Mouse (Mus musculus) ES-E14 (cell line): Measurements from ENCODE around the gene Ubp1. TPM values are rescaled to one million over a fixed set of nuclear protein-coding genes. Genes with fewer than 3 reads are reported as not detected.
A peak's percentile ranks its signal among the peaks of the same experiment; 100 is the strongest.

Experiments used
- DNase-seq: peaks from one replicate; pipeline ENCODE4 v3.0.0-alpha.2; 2013; ENCODE audit warnings: low read depth, low spot score
- H3K27ac ChIP-seq: 2 replicates; pipeline ENCODE4 v1.5.1; 2012; ENCODE audit warnings: low read depth, mild to moderate bottlenecking, low read length, moderate library complexity, mixed read lengths; ENCODE audit not compliant: poor library complexity, insufficient read depth, severe bottlenecking
- H3K36me3 ChIP-seq: 2 replicates; pipeline ENCODE4 v1.6.1; 2012; ENCODE audit warnings: mild to moderate bottlenecking, low read length, moderate library complexity, mixed read lengths; ENCODE audit not compliant: control insufficient read depth, poor library complexity, insufficient read depth, severe bottlenecking
- H3K4me1 ChIP-seq, 2 experiments: fragments of 150-350 bp in 1 of 2; sonication (generic) in 1 of 2; 2 replicates each; pipeline ENCODE4 v1.6.1; 2012; ENCODE audit warnings: low read length in 2 of 2, mild to moderate bottlenecking in 1 of 2, mixed read lengths in 1 of 2; ENCODE audit not compliant: control insufficient read depth in 2 of 2, insufficient read depth in 2 of 2, poor library complexity in 1 of 2
- H3K4me3 ChIP-seq, 2 experiments: fragments of 150-350 bp in 1 of 2; sonication (generic) in 1 of 2; 2 replicates each; pipeline ENCODE4 v1.5.1; 2012; ENCODE audit warnings: low read length in 2 of 2, low read depth in 1 of 2, mild to moderate bottlenecking in 1 of 2, mixed read lengths in 1 of 2; ENCODE audit not compliant: insufficient read depth in 1 of 2, poor library complexity in 1 of 2, severe bottlenecking in 1 of 2
- H3K9ac ChIP-seq: 2 replicates; pipeline ENCODE4 v1.6.1; 2012; ENCODE audit warnings: low read depth, mild to moderate bottlenecking, low read length, mixed read lengths; ENCODE audit not compliant: poor library complexity, insufficient read depth, severe bottlenecking
- H3K9me3 ChIP-seq: fragments of 150-350 bp; sonication (generic); 2 replicates; pipeline ENCODE4 v1.6.1; 2012; ENCODE audit warnings: low read depth, mild to moderate bottlenecking, low read length; ENCODE audit not compliant: control insufficient read depth, insufficient read depth
- CHD2 ChIP-seq: IDR thresholded peaks from 2 replicates; pipeline ENCODE4 v1.6.1; 2014; ENCODE audit warnings: mild to moderate bottlenecking, low read depth, low read length, inconsistent platforms
- HCFC1 ChIP-seq: IDR thresholded peaks from 2 replicates; pipeline ENCODE4 v1.6.1; 2012; ENCODE audit warnings: low read length, inconsistent platforms, borderline replicate concordance; ENCODE audit not compliant: insufficient read depth
- MAFK ChIP-seq: IDR thresholded peaks from 2 replicates; pipeline ENCODE4 v1.6.1; 2014; ENCODE audit warnings: mild to moderate bottlenecking, low read depth, low read length, inconsistent platforms; ENCODE audit not compliant: insufficient read depth
- ZC3H11A ChIP-seq: IDR thresholded peaks from 2 replicates; pipeline ENCODE4 v1.6.1; 2012; ENCODE audit warnings: low read depth, mild to moderate bottlenecking, inconsistent platforms, low read length, borderline replicate concordance
- ZNF384 ChIP-seq: IDR thresholded peaks from 2 replicates; pipeline ENCODE4 v1.6.1; 2012; ENCODE audit warnings: low read depth, low read length, inconsistent platforms
- in situ Hi-C, 2 experiments: fragments of 600-800 bp; cut with MboI; formaldehyde crosslinking; loops; one replicate each; pipeline ENCODE4 v1.15.1; 2025; ENCODE audit warnings: low sequenced_read_pairs in 2 of 2, inconsistent platforms in 1 of 2; ENCODE audit not compliant: unreplicated experiment in 2 of 2
- total RNA-seq: library from RNA; depleted of rRNA; stranded (reverse); fragments of 300-350 nt; gene quantifications from 2 replicates; pipeline ENCODE4 v1.2.3, GENCODE M21; 2012

The Ubp1 gene
- total RNA-seq, 1 experiment: 80.3 TPM

GRCm38 (mm10) chr9:114007850-114008350 is 77.2 kb downstream of the Ubp1 start:
- no peaks in the 10 kb centered on the region for H3K36me3 ChIP-seq
- H3K4me3 ChIP-seq: no peak overlapping the region
- no peaks in the 10 kb centered on the region for H3K9me3 ChIP-seq
- in situ Hi-C loops: no loop called here
- TF ChIP-seq ZC3H11A (no peak), MAFK (no peak), HCFC1 (no peak), ZNF384 (no peak), CHD2 (no peak)
- no peak overlapping the region for H3K9ac ChIP-seq
- H3K27ac ChIP-seq: no peak overlapping the region
- H3K4me1 ChIP-seq: peaks cover 2 to 7% of the 10 kb centered on the region in 2 experiments; a peak in 2 of 4 replicates
- no peak for DNase-seq

- no peaks in the 10 kb centered on the region for H3K9me3 ChIP-seq
- TF ChIP-seq CHD2 (no peak), ZC3H11A (no peak), MAFK (no peak), ZNF384 (no peak), HCFC1 (no peak)
- H3K27ac ChIP-seq: no peak overlapping the region
- H3K4me3 ChIP-seq: 0 out of 4 replicates have a peak overlapping the region, but pooled peaks of 1 of the 2 experiments have one; percentile 14
- in situ Hi-C loops: no loop called here
- peak; percentile 43 for DNase-seq
- no peak overlapping the region for H3K9ac ChIP-seq
- H3K4me1 ChIP-seq: peaks cover 2 to 7% of the 10 kb centered on the region in 2 experiments; a peak in 2 of 4 replicates
- H3K36me3 ChIP-seq: no peaks in the 10 kb centered on the region; the same call in 1 of the 2 replicates
Measured at GRCm38 (mm10) chr9:114009526-114009925, 78.8 kb downstream of the Ubp1 start.

- Histone ChIP-seq H3K9ac (no peak overlapping the region), H3K36me3 (no peaks in the 10 kb centered on the region; the same call in 1 of the 2 replicates), H3K9me3 (no peaks in the 10 kb centered on the region), H3K4me1 (peaks cover 2 to 7% of the 10 kb centered on the region in 2 experiments; a peak in 2 of 4 replicates), H3K27ac (no peak overlapping the region), H3K4me3 (no peak overlapping the region)
- TF ChIP-seq HCFC1 (no peak), MAFK (no peak), ZNF384 (no peak), CHD2 (no peak), ZC3H11A (no peak)
- in situ Hi-C loops: no loop called here
- DNase-seq: peak; percentile 46
Measured at GRCm38 (mm10) chr9:114011203-114011602, 80.5 kb downstream of the Ubp1 start.

- in situ Hi-C loops: no loop called here
- no peak overlapping the region for H3K27ac ChIP-seq
- no peaks in the 10 kb centered on the region; the same call in 1 of the 2 replicates for H3K36me3 ChIP-seq
- H3K4me3 ChIP-seq: no peak overlapping the region
- H3K4me1 ChIP-seq: peaks cover 2 to 4% of the 10 kb centered on the region in 2 experiments; a peak in 1 of 4 replicates
- DNase-seq: no peak
- no peaks in the 10 kb centered on the region for H3K9me3 ChIP-seq
- H3K9ac ChIP-seq: no peak overlapping the region
- TF ChIP-seq MAFK: no peak
- no peak for TF ChIP-seq HCFC1
- TF ChIP-seq CHD2: no peak
- no peak for TF ChIP-seq ZNF384
- no peak for TF ChIP-seq ZC3H11A
Measured at GRCm38 (mm10) chr9:114014034-114014433, 83.3 kb downstream of the Ubp1 start.

GRCm38 (mm10) chr9:114015724-114016123 is 85.0 kb downstream of the Ubp1 start:
- Histone ChIP-seq H3K4me3 (no peak overlapping the region), H3K4me1 (peaks cover 0 to 2% of the 10 kb centered on the region in 2 experiments; a peak in 1 of 4 replicates), H3K36me3 (no peaks in the 10 kb centered on the region; the same call in 1 of the 2 replicates), H3K9ac (no peak overlapping the region), H3K27ac (no peak overlapping the region), H3K9me3 (no peaks in the 10 kb centered on the region)
- DNase-seq: peak; percentile 56
- TF ChIP-seq CHD2: no peak
- no peak; the same call in 1 of the 2 replicates for TF ChIP-seq ZC3H11A
- no peak for TF ChIP-seq MAFK
- TF ChIP-seq HCFC1: no peak
- no peak for TF ChIP-seq ZNF384
- in situ Hi-C loops: no loop called here
